Mouse (Mus musculus) gastrocnemius, adult 18-20 months (tissue): ENCODE data around the gene Phlpp2. TPM values are rescaled to one million over a fixed set of nuclear protein-coding genes. Genes with fewer than 3 reads are reported as not detected.
"Not testable (repeated sequence)": the region's sequence is repeated elsewhere in the genome, so short reads cannot be mapped to it uniquely, and the experiment has no call there.

Experiments used
- DNase-seq: peaks from one replicate; pipeline ENCODE4 v3.0.0; 2021; ENCODE audit warnings: low spot score
- long read RNA-seq, 2 experiments: library from polyadenylated mRNA; stranded (forward); transcript quantifications; one replicate each; pipeline ENCODE4 v2.0.0; 2021
- total RNA-seq, 2 experiments: library from RNA; stranded (reverse); gene quantifications; 2 replicates each; pipeline ENCODE4 v1.2.3; 2021

The Phlpp2 gene
- total RNA-seq: 1 to 10 TPM; 1.8 to 2.3 TPM
- long read RNA-seq, experiment 1, partial matches to known transcripts: 0 of 3 reads
- long read RNA-seq, experiment 1, other reads (novel, unspliced or antisense): 3 of 3 reads
- long read RNA-seq, experiment 2, partial matches to known transcripts: 0 of 1 reads
- long read RNA-seq, experiment 2, other reads (novel, unspliced or antisense): 1 of 1 reads

- peak; percentile 96 for DNase-seq
Measured at GRCm38 (mm10) chr8:109868003-109868679, at the start of gene Phlpp2. Gene Phlpp2, plus strand, starts transcription at chr8:109868542.

DNA sequence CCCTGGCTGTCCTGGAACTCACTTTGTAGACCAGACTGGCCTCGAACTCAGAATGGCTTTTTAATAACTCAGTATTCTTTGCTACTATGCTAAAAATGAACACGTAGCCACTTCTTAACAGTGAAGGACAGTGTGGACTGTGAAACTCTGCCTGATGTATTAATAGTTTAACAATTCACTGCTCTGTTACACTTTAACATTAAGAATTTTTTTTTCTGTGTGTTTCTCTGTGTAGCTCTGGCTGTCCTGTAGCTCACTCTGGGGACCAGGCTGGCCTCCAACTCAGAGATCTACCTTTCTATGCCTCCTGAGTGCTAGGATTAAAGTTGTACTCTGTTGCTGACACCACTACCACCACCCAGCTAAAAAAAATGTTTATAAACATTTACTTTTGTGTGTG lies 44.8 kb upstream of the Phlpp2 start:
- DNase-seq: no peak

DNA sequence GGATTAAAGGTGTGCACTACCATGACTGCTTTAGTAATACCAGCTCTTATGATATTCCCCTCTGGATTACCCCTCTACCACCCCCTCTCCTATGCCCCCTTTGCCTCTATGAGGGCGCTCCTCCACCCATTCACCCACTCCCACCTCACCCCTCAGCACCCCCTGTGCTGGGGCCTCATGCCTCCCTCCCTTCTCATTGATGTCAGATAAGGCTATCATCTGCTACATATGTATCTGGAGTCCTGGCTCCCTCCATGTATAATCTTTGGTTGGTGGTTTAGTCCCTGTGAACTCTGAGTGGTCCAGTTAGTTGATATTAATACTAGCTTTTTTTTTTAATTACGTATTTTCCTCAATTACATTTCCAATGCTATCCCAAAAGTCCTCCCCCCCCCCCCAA lies 28.5 kb upstream of the Phlpp2 start:
- DNase-seq: no peak

GRCm38 (mm10) chr8:109842468-109842867 lies 25.9 kb upstream of the Phlpp2 start:
- DNase-seq: no peak

- DNase-seq: no peak
Measured at GRCm38 (mm10) chr8:109847866-109848265, 20.5 kb upstream of the Phlpp2 start.

GRCm38 (mm10) chr8:109848981-109849380 lies 19.4 kb upstream of the Phlpp2 start:
- DNase-seq: no peak

- peak; percentile 68 for DNase-seq
Measured at GRCm38 (mm10) chr8:109853423-109853822, 14.9 kb upstream of the Phlpp2 start.

- DNase-seq: no peak
Measured at GRCm38 (mm10) chr8:109854522-109854921, 13.8 kb upstream of the Phlpp2 start.

DNA sequence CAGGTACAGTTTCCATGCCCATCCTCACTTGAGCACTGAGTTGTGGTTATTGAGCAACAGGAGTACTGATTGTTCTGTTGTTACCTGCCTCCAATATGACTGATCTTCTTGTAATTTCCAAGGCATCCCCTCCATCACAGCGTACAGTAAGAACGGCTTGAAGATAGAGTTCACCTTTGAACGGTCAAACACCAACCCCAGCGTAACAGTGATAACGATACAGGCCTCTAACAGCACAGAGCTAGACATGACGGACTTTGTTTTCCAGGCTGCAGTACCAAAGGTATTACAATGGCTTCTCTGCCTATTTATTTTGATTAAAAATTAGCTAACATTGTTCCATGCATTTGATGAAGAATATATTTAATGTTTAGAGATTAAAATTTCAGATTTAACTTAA lies 12.9 kb upstream of the Phlpp2 start:
- no peak for DNase-seq

DNA sequence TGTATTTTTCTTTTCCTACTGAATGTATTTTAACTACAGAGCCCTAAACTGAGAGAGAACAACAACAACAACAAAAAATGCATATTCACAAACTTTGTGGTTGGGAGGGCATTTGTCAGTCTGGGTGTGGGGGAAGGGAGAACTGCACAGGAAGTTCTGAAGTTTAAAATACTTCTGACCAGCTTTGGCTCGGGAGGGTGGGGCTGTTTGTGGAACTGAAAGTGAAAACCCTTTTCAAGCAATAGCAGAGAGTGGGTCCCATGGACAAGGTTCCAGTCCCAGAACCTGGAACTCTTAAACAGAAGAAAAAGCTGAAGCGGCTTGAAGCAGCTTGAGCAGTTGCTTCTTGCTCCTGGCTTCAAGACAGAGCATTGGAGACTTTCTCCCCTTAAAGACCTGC lies 4.9 kb upstream of the Phlpp2 start:
- DNase-seq: peak; percentile 39

DNA sequence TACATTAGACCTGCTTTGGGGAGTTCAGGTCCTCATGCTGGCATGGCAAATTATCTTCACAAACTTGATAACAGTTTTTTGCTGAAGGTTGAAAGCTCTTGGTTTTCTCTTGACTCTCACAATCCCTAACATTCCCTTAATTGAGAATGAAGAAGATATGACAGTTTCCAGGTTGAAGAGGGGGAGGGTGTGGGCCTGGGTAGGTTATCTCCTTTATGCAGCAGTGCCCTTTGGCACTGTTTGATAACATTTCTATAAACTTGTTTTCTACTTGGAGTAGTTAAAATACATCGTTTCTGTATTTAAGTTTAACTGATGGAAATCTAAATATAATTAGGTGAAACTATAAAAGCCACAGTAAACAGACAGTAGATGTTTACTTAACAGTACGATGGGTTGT lies 3.5 kb upstream of the Phlpp2 start:
- no peak for DNase-seq

DNA sequence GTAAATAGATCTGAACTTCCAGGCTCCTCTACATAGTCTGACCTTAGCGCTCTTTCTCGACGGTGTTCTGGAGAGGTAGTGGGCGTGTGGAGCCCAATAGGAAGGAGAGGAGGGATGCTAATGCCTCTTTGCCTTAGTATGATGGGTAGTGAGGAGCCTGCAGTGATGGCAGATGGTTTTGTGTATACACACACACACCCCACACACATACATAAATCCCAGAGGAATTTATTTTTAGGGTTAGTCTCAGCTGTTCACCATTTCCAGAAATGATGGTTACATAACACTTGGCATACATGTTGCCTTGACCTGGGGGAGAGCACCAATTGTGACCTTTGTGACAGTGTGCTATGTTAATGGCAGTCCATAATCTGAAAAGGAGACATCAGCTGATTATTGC lies 2.8 kb upstream of the Phlpp2 start:
- DNase-seq: no peak

- no peak for DNase-seq
Measured at GRCm38 (mm10) chr8:109866690-109867089, 1.7 kb upstream of the Phlpp2 start.

DNA sequence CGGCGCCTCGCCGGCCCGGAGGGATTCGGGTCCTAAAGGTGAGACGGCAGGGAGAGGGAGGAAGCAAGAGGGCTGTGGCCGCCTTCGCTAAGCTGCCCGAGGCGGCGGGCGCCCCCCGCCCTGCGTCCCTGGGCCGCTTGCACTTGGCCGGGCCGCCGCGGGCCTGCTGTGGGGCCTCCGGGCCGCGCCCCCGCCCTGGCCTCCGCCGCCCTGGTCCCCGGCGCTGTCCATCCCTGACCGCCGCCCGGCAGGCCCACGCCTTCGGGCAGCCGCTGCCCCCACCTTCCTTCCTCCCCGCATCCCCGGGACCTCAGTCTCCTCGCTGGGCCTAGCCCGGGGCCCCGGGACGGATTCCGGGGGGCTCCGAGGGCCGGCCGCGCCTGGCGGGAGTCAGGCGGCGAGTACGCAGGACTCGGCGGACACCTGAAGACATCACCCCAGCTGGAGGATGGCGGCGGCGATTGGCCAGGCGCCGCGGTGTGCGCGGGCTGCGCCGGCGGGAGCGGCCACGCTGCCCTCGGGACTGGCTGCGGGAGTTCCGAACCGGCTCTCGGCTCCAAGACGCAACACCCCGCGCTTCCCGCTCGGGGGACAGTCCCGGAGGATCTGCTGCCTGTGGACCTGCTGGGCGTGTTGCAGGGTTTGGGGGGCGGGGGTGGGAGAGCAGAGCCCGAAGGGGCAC lies 479 bp downstream of the Phlpp2 start:
- peak; percentile 22 for DNase-seq

DNA sequence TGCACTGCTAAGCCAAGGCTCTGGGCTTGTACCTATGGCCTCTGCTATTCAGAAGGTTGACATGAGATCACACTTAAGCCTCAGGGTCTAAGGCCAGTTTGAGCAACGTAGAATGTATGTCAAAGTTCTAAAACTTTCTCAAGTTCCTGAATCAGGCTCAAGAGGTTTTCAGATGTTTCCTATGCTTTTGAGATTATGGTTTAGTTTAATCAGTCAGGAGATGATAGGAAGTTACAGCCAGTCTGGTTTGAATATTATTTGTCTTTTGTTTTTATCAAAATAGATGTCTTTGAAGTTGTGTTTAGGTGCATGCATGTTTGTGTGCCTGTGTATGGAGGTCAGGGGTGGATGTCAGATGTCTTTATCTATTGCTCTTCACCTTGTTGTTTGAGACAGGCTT lies 2.7 kb downstream of the Phlpp2 start:
- no peak for DNase-seq

DNA sequence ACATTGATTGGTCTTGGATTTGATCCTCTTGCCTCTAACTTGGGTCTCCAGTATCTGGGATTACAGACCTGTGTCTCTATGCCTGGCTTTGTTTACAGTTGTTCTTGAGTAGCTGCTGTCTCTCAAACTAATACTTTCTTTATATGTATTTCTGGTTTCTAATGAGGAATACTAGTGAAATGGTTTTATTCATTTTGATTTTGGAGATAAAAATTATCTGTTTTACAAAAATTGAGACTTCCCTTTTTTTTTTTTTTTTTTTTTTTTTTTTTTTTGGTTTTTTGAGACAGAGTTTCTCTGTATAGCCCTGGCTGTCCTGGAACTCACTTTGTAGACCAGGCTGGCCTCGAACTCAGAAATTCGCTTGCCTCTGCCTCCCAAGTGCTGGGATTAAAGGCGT lies 5.5 kb downstream of the Phlpp2 start:
- not testable (repeated sequence) for DNase-seq

DNA sequence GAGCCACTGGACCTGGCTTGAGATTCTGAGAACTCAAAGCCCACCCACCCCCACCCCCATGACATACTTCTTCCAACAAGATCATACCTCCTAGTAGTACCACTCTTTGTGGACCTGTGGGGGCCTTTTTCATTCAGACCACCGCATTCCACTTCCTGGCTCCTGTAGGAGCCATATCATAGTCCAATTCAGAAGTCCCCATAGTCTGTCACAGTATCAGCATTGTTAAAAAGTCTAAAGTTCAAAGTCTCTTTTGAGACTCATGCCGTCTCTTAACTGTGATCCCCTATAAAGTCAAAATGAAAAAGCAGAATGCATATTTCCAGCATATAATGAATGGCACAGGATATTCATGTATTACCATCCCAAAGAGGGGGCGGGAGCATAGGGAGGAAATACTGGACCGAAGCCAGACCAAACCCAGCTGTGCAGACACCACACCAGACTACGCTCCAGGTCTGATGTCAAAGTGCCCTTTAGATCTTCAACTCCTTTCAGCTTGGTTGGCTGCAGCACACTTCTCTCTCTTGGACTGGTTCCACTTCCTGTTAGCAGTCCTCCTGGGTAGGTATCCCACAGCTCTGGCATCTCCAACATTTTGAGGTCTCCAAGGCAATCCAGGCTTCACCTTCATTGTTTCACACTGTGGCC lies 11.8 kb downstream of the Phlpp2 start:
- DNase-seq: no peak

GRCm38 (mm10) chr8:109885294-109885693 lies 17.0 kb downstream of the Phlpp2 start:
- no peak for DNase-seq

- DNase-seq: no peak
Measured at GRCm38 (mm10) chr8:109889211-109889610, 20.9 kb downstream of the Phlpp2 start.

DNA sequence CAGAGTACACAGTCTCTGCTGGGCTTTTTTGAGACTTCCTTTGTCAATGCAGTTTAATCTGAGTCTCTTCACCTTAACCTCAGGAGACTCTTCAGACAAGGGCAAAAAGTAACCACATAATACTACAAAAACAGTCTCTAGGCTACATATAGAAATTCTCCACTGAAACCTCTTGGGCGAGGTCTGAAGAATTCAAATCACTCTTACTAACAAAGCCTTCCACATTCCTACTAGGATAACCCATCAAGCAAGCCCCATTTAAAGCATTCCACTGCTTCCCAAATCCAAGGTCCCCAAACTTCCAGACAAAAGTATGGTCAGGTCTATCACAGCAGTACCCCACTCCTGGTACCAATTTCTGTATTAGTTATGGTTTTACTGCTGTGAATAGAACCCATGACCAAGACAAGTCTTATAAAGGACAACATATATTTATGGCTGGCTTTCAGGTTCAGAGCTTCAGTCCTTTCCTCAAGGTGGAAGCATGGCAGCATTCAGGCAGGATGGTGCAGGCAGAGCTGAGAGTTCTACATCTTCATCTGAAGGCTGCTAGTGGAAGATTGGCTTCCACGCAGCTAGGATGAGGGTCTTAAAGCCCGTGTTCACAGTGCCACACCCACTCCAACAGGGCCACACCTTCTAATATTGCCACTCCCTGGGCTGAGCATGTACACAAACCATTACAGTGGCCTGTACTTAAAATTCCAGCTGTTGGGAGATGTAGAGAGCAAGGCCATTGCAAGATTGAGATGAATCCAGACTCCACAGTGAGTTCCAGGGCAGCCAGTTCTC lies 22.6 kb downstream of the Phlpp2 start:
- DNase-seq: no peak

GRCm38 (mm10) chr8:109894636-109895035 lies 26.3 kb downstream of the Phlpp2 start:
- DNase-seq: no peak

GRCm38 (mm10) chr8:109895355-109895754 lies 27.0 kb downstream of the Phlpp2 start:
- no peak for DNase-seq
